8 mouse cellular contexts compared by ENCODE assay signal in genomic region chr17:34603375-34604060, GRCm38 (mm10). TPM values are rescaled to one million over a fixed set of nuclear protein-coding genes. Genes with fewer than 3 reads are reported as not detected.
DNase-seq lines count a peak whose midpoint lies in the region; ATAC-seq lines count a peak whose summit lies in the region.

Gene Rnf5 (minus strand): TSS chr17:34603690.

- peak; percentile 72 for ATAC-seq in megakaryocyte progenitor cell, adult 5-6 weeks (replicated peaks; ENCODE audit: poor library complexity)

- peak; percentile 100 for DNase-seq in adipocyte (ENCODE audit: low spot score)
- peak; percentile 100 for DNase-seq in embryo, embryonic 10 days (ENCODE audit: low spot score)
- peak; percentile 97 for DNase-seq in gastrocnemius, postnatal 10 days
- peak; percentile 100 for DNase-seq in induced T-regulatory cell, adult 2 months (ENCODE audit: low read depth)
- DNase-seq in left cerebral cortex, adult 9 months (ENCODE audit: low spot score in 2 of 2) = peak; percentile 100
- DNase-seq in right cerebral cortex, postnatal 14 days = peak; percentile 99
- DNase-seq in urinary bladder, postnatal 36 days (ENCODE audit: low spot score in 2 of 2) = peak; percentile 98

RNA-seq across cellular contexts. Expression of gene Rnf5, which starts in this region (rescaled TPM):
- total RNA-seq in gastrocnemius, postnatal 10 days (2021) = 10 to 100 TPM; 19.8 to 21.8 TPM
- total RNA-seq in megakaryocyte progenitor cell, adult 5-6 weeks (2015) = 50.6 and 51.6 TPM in 2 replicates
- total RNA-seq in megakaryocyte progenitor cell, adult 5-6 weeks (2017) = 17.7 and 18.5 TPM in 2 replicates

Comparison
In these comparisons a context has a peak if more than half of its experiments do, and no peak if none do; other contexts are left out.
1. Peak in every context shown above with its lines: DNase-seq and ATAC-seq.